In genomic region chr1:36235855-36236254, GRCm38 (mm10) we compare ENCODE assay signal across 8 mouse cellular contexts.
"Had no signal": no experiment of that assay in that cellular context is flagged by ENCODE, and none has a peak within 500 bp of the region (broad histone marks: within the 10 kb centered on the region; RNA-seq: fewer than 3 reads in every experiment).

No protein-coding gene starts in this region.

- H3K4me3 ChIP-seq: left cerebral cortex, adult 2 months; limb, embryonic 15.5 days; liver, embryonic 12.5 days; lung, embryonic 15.5 days; midbrain, embryonic 13.5 days had no signal

- H3K4me1 ChIP-seq: limb, embryonic 15.5 days; lung, embryonic 15.5 days had no signal

- DNase-seq: kidney, postnatal 25 days; right cerebral cortex, postnatal 14 days; thymus, postnatal 4 days had no signal

- ATAC-seq: liver, embryonic 12.5 days; midbrain, embryonic 13.5 days had no signal

- H3K27me3 ChIP-seq: limb, embryonic 15.5 days; liver, embryonic 12.5 days; lung, embryonic 15.5 days; midbrain, embryonic 13.5 days had no signal

- H3K9ac ChIP-seq: limb, embryonic 15.5 days; liver, embryonic 12.5 days; lung, embryonic 15.5 days; midbrain, embryonic 13.5 days had no signal

- H3K27ac ChIP-seq: left cerebral cortex, adult 2 months; limb, embryonic 15.5 days; liver, embryonic 12.5 days; lung, embryonic 15.5 days; midbrain, embryonic 13.5 days had no signal

- H3K4me2 ChIP-seq: limb, embryonic 15.5 days; liver, embryonic 12.5 days; lung, embryonic 15.5 days; midbrain, embryonic 13.5 days had no signal

- H3K9me3 ChIP-seq: limb, embryonic 15.5 days; liver, embryonic 12.5 days; lung, embryonic 15.5 days; midbrain, embryonic 13.5 days had no signal
